36 mouse cellular contexts compared by ENCODE assay signal in genomic region chr19:25480820-25481219, GRCm38 (mm10). TPM values are rescaled to one million over a fixed set of nuclear protein-coding genes. Genes with fewer than 3 reads are reported as not detected.
"Had no signal": no experiment of that assay in that cellular context is flagged by ENCODE, and none has a peak within 500 bp of the region (broad histone marks: within the 10 kb centered on the region; RNA-seq: fewer than 3 reads in every experiment).

No protein-coding gene starts in this region.

- H3K9ac ChIP-seq: heart, embryonic 12.5 days; hindbrain, embryonic 12.5 days; hindbrain, embryonic 14.5 days; intestine, embryonic 15.5 days; limb, embryonic 13.5 days; limb, embryonic 15.5 days; liver, embryonic 13.5 days; liver, embryonic 15.5 days had no signal

- H3K4me1 ChIP-seq: heart, embryonic 12.5 days; hindbrain, embryonic 10.5 days; hindbrain, embryonic 12.5 days; intestine, embryonic 15.5 days; limb, embryonic 13.5 days; limb, embryonic 15.5 days; liver, embryonic 13.5 days; liver, embryonic 15.5 days had no signal

- ATAC-seq: hindbrain, embryonic 16.5 days; inflammation-experienced regulatory T-cells, adult 6 months; intestine, embryonic 15.5 days; intestine, postnatal 0 days had no signal

- H3K27ac ChIP-seq: gastrocnemius, adult 2 months; heart, adult 2 months; hindbrain, embryonic 10.5 days; hindbrain, embryonic 12.5 days; hindbrain, embryonic 14.5 days; intestine, embryonic 15.5 days; kidney, postnatal 0 days; layer of hippocampus, adult 2 months; left cerebral cortex, adult 2 months; limb, embryonic 13.5 days; limb, embryonic 15.5 days; liver, embryonic 13.5 days; liver, embryonic 15.5 days had no signal

- H3K4me2 ChIP-seq: heart, embryonic 12.5 days; hindbrain, embryonic 12.5 days; hindbrain, embryonic 14.5 days; intestine, embryonic 15.5 days; limb, embryonic 13.5 days; limb, embryonic 15.5 days; liver, embryonic 13.5 days; liver, embryonic 15.5 days had no signal

- DNase-seq: gastrocnemius, adult 2 months; gastrocnemius, postnatal 10 days; gastrocnemius, postnatal 25 days; heart, adult 2 months; heart, postnatal 10 days; heart, postnatal 4 days; kidney, adult 18-20 months; kidney, adult 8-10 months; kidney, postnatal 14 days; kidney, postnatal 4 days; left cerebral cortex, postnatal 4 days; liver, embryonic 13.5 days had no signal

- H3K36me3 ChIP-seq: heart, embryonic 12.5 days; hindbrain, embryonic 10.5 days; hindbrain, embryonic 12.5 days; intestine, embryonic 15.5 days; limb, embryonic 13.5 days; limb, embryonic 15.5 days; liver, embryonic 13.5 days; liver, embryonic 15.5 days had no signal

- H3K4me3 ChIP-seq: gastrocnemius, adult 2 months; heart, adult 2 months; heart, embryonic 12.5 days; hindbrain, embryonic 10.5 days; hindbrain, embryonic 12.5 days; intestine, embryonic 15.5 days; layer of hippocampus, adult 2 months; left cerebral cortex, adult 2 months; limb, embryonic 13.5 days; limb, embryonic 15.5 days; liver, embryonic 13.5 days; liver, embryonic 15.5 days had no signal

- H3K9me3 ChIP-seq: hindbrain, embryonic 12.5 days; intestine, embryonic 15.5 days; limb, embryonic 15.5 days; liver, embryonic 13.5 days; liver, embryonic 15.5 days had no signal

RNA-seq across cellular contexts. Expression of gene Dmrt1, which starts 24.6 kb away (rescaled TPM):
- total RNA-seq: gastrocnemius, adult 2 months; gastrocnemius, postnatal 10 days; gastrocnemius, postnatal 25 days; gastrocnemius, postnatal 4 days; granulocyte monocyte progenitor cell, adult 5-6 weeks; heart, adult 2 months; heart, postnatal 10 days; heart, postnatal 25 days; heart, postnatal 4 days; layer of hippocampus, adult 2 months; layer of hippocampus, postnatal 10 days; layer of hippocampus, postnatal 25 days; left cerebral cortex, adult 2 months; left cerebral cortex, postnatal 14 days; left cerebral cortex, postnatal 4 days had no signal
- polyA plus RNA-seq: frontal cortex, adult 2 months; heart, adult 2 months; heart, embryonic 12.5 days; heart, embryonic 14.5 days; heart, embryonic 16.5 days; hindbrain, embryonic 10.5 days; hindbrain, embryonic 12.5 days; hindbrain, embryonic 14.5 days; hindbrain, embryonic 16.5 days; inflammation-experienced regulatory T-cells, adult 6 months; intestine, embryonic 15.5 days; intestine, postnatal 0 days; kidney, embryonic 14.5 days; kidney, postnatal 0 days; liver, embryonic 13.5 days; liver, embryonic 15.5 days had no signal
